Mouse (Mus musculus) C2C12 (cell line): ENCODE data around the gene Pik3ap1.

Source experiments
- CEBPB ChIP-seq: IDR thresholded peaks from one replicate; pipeline ENCODE4 v1.6.1; 2011; ENCODE audit warnings: low read depth, mild to moderate bottlenecking, control low read depth, moderate library complexity
- CTCF ChIP-seq: IDR thresholded peaks from one replicate; pipeline ENCODE4 v1.5.1; 2011; ENCODE audit not compliant: control insufficient read depth, insufficient read depth, insufficient read length
- FOSL1 ChIP-seq: IDR thresholded peaks from one replicate; pipeline ENCODE4 v1.8.0; 2011; ENCODE audit warnings: mild to moderate bottlenecking, low read length; ENCODE audit not compliant: poor library complexity, insufficient read depth, severe bottlenecking

DNA sequence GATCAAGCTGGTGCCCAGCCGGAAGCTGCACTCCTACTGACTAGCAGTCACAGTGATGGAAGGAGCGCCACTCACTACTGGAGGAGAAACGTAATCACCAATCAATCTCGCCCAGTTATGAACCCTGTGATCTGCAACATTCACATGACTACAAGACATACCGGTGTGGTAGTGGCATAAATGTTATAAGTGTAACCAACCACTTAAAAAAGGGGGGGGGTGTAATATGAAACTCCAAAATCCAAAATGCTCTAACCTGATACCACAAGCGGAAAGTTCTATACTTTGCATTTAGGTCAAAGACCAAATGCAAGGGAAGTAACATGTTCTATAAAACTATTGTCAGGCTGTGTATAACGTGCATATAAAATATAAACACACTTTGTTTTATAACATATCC, 54.9 kb downstream of the Pik3ap1 start:
- TF ChIP-seq CTCF (no peak), FOSL1 (no peak), CEBPB (no peak)
